Mouse (Mus musculus): ENCODE results near the gene Setdb1.
A peak's percentile ranks its signal among the peaks of the same experiment; 100 is the strongest.

DNA sequence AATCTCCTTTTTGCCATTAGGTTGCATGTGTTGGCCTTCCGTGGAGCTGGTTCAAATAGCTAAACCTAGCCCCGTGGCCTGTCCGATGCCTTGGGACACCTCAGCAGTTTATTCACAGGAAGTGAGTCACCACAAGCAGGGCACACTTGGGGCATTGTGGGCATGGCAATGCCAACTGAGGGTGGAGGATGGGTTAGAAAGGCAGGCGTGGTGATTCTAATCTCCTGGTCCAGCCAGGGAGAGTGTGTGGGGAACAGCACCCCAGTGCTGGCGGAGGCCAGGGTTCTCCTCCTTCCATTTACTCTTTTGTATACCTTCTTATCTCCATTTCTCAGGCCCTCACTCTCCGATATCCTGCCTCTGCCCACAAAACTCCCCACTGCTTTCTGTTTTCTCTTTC lies 44.4 kb downstream of the Setdb1 start:
- TF ChIP-seq POLR2A (IDR thresholded peaks at IDR 0.05; ENCODE audit: insufficient read length, low read depth), result peak; percentile 78
- TF ChIP-seq TCF3 (IDR thresholded peaks at IDR 0.05; ENCODE audit: insufficient read length, low read depth), result no peak
- peak in 2 of 3 experiments; percentile 3 to 71 for TF ChIP-seq MYOD1 (IDR thresholded peaks at IDR 0.05; ENCODE audit: control insufficient read depth in 1 of 3, insufficient read length in 2 of 3, low read depth in 2 of 3)
- peak; percentile 86 for TF ChIP-seq POLR2AphosphoS2 (IDR thresholded peaks at IDR 0.05; ENCODE audit: insufficient read length, low read depth)

All from myocyte (in vitro differentiated cells).